ENCODE assay signal across 18 mouse cellular contexts in genomic region chr16:28601723-28602122, GRCm38 (mm10).
DNase-seq lines count a peak whose midpoint lies in the region; ATAC-seq lines count a peak whose summit lies in the region.
"Had no signal": no experiment of that assay in that cellular context is flagged by ENCODE, and none has a peak within 500 bp of the region (broad histone marks: within the 10 kb centered on the region; RNA-seq: fewer than 3 reads in every experiment).

No protein-coding gene starts in this region.

- peak; percentile 30 for DNase-seq in heart, adult 11 months
- DNase-seq in heart, adult 9 months (ENCODE audit: low spot score in 2 of 2): no peak
- peak; percentile 73 to 83 for DNase-seq in cerebellum, adult 18-20 months
- peak; percentile 86 for DNase-seq in cerebellum, adult 9-11 months
- DNase-seq in cerebellum, postnatal 36 days: peak; percentile 49 to 64
- no peak for DNase-seq in adrenal gland, postnatal 10 days
- DNase-seq: adrenal gland, postnatal 25 days; embryo, embryonic 11 days; gastrocnemius, postnatal 14 days; heart, postnatal 10 days; heart, postnatal 4 days; kidney, adult 9 months had no signal

- ATAC-seq in frontal cortex, adult (ENCODE audit: low TSS enrichment): no peak
- no peak for ATAC-seq in erythroid progenitor cell, adult 5-6 weeks (replicated peaks; ENCODE audit: low FRiP score, poor library complexity, severe bottlenecking)
- ATAC-seq: forebrain, embryonic 15.5 days; hindbrain, embryonic 16.5 days; inflammation-experienced regulatory T-cells, adult 6 months; intestine, postnatal 0 days had no signal

Comparison
In these comparisons a context has a peak if more than half of its experiments do, and no peak if none do; other contexts are left out.
1. DNase-seq: peak in heart, adult 11 months (single experiment), cerebellum, adult 18-20 months (2 of 2), cerebellum, adult 9-11 months (single experiment) and cerebellum, postnatal 36 days (2 of 2); none in heart, adult 9 months (0 of 2) and adrenal gland, postnatal 10 days (single experiment).